Mouse (Mus musculus) liver (tissue): ENCODE measurements at regions not wholly inside any gene's neighbourhood (a gene's known extent, or its start where the extent isn't known, plus 50 kb on each side); places are given as distances from the start of the nearest gene placed in this dataset.

Experiments used
- DNase-seq: peaks from one replicate; pipeline ENCODE4 v3.0.0-alpha.2; 2020; ENCODE audit warnings: mixed read lengths

- no peak for DNase-seq
Measured at GRCm38 (mm10) chr11:112839721-112840494, 57.9 kb downstream of the Sox9 start.

GRCm38 (mm10) chr11:112840495-112840828 is 58.4 kb downstream of the Sox9 start:
- no peak for DNase-seq

- no peak for DNase-seq
Measured at GRCm38 (mm10) chr11:112844258-112844901, 62.4 kb downstream of the Sox9 start.

GRCm38 (mm10) chr11:112847146-112847545 is 65.1 kb downstream of the Sox9 start:
- DNase-seq = no peak

DNA sequence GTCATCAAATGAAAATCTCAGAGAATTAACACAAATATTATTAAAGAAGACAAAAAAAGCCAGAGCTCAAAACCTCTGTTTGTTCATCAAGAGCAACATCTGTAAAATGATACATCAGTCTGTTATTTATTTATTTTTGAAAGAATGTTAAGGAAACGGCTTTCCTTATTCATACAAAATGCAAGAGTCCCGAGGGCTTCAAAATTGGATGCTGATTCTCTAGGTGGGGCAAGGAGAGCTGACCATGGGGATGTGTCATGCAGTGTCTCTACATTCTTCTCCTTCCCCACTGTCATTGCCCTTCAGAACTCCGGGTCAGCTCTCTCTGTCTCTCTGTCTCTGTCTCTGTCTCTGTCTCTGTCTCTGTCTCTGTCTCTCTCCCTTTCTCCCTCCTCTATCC is 65.8 kb downstream of the Sox9 start:
- no peak for DNase-seq

- no peak for DNase-seq
Measured at GRCm38 (mm10) chr11:112849974-112850373, 68.0 kb downstream of the Sox9 start.

DNA sequence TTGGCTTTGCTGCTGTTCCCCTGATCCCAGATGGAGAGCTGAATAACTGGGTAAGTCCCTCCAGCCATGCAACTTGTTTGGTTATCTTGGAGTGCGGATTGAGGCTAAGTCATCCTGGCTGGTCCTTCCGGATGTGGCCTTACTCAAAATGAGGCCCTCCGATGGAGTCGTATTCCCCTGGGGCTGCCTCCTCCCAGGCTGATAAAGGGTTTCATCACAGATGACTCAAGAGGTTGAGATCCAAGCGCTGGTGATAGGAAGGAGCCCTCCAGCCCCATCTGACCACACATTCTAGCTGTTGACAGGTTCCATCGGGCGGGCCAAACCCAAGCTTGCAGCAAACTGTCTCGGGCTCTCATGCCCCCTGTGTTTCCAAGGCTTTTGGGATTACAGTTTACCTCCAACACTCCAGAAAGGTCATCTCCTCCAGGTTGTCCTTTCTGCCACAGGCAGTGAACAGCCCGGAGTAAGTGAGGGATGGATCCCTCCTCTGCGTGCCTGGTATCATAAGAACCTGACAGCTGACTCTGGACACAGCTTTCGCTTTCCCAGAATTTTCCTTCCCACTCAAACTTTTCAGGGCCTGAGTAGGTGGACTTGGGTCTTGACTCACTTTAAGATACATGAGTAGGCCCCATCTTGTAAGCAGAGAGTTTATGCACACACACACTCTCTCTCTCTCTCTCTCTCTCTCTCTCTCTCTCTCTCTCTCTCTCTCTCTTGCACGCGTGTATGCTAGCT is 68.7 kb downstream of the Sox9 start:
- no peak for DNase-seq

- no peak for DNase-seq
Measured at GRCm38 (mm10) chr11:112851321-112851720, 69.3 kb downstream of the Sox9 start.

DNA sequence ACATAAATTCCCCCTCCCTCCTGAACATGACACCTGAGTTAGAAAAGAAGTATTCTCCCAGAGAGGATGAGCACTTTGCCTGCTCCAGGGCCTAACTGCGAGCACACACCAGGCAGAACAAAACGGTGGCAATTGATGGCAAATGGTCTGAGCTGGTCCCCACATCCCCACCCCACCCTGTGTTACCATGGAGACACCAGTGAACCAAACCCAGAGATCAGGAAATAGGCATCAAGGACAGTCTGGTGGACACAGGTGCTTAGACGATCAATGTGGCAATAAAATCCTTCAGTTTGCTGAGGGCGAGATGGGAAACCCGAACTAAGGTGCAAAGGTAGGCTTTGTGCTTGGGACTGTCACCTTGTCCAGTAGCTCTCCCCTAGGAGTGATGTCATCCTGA is 74.0 kb downstream of the Sox9 start:
- no peak for DNase-seq

DNA sequence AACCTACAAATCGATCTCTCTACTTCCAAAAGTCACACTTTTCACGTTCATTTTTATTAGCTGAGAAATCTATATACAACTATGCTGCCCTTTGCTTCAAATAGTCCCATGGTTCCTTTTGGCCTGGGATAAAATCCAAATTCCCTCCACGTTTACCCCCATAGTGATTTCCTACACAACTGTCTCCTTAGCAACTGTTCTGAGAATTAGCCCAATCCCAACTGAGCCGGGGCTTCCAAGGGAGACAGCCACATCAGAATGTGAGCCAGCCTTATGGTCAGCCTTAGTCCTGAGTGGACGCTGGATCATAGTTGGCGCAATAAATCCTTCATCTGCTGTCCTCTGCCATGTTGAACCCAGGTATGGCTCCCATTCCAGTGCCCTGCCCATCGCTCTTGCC is 77.3 kb downstream of the Sox9 start:
- no peak for DNase-seq

DNA sequence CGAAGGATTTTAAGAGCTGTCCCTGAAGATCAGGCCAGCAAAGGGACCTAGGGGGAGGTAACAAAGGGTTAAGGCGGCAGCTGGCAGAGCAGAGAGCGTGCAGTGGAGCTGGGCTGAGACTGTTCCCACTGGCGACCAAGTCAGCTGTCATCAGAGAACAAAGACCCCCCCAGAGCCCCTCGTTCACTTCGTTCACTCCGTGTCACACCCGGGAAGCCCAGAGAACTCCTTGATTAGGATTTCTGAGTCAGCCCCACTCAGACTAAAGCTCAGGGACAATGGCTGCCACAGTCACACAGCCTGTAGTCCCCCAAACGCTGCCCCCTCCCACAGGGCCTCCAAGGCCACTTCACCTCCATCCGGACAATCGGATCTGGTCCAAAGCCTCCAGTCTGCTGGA is 78.8 kb downstream of the Sox9 start:
- no peak for DNase-seq

DNA sequence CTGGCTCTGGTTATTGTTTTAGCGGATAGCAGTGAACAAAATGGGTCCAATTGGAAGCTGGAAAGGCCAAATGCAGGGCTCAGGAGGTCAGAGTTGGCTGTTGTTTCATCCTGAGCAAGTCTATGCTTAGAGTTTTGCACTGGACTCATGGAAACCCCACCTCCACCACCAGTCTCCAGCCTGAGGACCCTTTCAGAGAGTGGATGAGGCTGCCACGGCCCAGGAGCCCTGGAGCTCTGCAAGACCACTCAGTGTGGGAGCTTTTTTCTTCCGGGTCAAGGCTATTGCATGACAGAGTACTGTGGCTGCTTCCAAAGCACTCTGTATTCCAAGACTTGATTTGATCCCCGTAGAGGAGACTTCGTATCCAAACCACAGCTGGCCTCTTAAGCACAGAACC is 79.2 kb downstream of the Sox9 start:
- DNase-seq = no peak

DNA sequence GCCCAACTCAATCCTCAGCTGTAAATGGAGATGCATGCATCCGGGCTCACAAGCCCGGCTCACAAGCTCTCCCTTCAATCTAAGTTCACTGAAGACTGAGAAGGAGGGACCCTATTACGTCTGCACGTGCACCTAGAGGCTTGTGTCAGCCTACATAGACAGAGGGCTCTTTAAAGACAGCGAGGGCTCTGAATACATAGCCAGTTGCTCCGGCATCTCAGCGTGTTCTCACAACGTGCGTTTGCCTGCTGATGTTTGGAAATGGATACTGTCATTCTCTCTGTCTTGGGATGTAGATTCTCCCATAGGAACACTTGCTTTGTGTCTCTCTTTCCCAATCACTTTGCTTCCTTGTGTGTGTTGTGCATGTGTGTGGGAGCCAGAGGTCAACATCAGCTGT is 83.8 kb downstream of the Sox9 start:
- no peak for DNase-seq

DNA sequence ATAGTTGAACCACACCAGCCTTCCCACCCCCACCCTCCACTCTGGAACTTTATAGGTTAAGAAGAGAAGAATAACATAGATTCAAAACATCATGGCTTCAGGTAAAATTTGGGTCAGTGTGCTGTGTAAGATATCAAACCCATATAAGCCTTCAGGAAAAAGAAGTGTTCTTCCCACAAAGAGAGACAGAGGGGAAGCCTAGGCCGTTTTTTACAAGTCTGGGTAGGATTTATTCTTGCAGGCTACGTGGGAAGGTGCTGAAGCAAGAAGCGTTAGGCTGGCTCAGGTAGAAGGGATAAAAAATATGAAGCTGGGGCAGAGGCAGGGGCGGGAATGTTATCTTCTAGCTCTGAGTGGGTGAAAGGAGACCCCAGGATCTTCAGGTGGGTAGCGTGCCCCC is 87.5 kb downstream of the Sox9 start:
- no peak for DNase-seq

- DNase-seq = no peak
Measured at GRCm38 (mm10) chr11:112870201-112871035, 88.4 kb downstream of the Sox9 start.

DNA sequence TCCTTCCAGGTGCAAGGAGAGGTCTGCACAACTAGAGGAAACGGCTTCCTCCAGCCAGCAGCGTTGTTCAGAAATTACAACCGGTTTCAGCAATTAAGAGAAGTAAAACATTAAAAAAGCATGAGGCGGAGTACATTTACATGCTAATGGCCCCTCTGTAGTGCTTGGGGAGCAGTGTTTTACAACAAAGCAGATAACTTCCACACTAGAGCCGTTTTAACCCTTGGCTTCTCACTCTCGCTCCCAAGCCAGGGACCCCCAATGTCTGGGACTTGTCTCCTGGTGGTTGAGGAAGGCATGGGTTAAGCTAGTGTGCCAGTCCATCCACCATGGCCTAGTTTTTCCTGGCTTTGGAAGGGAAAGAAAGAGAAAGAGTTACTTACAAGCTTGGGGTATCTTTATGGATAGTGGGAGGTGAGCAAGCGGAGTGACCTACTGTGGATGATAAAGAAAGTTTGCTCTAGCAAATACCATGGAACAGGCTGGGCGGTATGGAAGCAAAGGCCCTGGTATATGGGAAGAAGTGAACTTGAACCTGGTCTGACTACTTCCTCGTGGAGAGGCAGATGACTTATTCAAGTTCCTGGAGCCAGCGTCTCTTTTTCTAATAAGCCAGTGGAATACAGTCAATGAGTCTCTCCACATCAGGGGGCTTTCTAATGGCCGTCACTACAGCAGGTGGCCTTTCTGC is 90.8 kb downstream of the Sox9 start:
- no peak for DNase-seq

DNA sequence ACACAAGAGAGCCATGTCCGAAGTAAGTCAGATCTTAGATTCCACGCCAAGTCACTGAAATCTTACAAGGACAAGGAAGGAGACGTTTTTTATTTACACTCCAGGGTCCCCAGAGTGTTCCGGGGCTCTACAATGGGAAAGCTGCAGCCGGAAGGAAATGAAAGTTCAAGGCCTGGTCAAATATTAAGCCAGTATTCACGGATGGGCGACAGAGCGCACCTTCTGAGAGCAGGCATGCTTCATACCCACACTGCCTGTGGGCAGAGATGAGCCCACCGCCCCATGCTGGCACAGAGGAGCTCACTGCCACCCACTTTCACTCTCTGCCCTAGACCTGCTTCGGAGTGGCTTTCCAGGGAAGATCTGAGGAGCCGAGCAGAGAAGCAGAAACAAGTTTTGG is 92.2 kb downstream of the Sox9 start:
- no peak for DNase-seq

DNA sequence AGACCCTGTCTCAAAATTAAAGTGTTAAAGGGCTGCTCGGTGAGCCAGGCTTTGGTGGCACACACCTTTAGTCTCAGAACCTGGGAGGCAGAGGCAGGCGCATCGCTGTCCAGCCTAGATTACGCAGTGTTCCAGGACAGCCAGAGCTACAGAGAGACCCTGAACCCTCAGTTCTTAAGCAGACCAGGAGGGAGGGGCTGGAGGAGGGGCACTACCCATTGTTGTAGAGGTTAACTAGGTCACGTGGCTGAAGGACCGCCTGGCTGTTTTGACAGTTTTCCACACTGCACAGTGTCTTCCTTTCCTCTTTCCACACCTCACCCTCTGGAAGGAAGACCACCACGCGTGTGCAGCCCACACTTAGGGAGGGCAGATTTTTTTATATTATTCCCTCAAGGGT is 94.2 kb downstream of the Sox9 start:
- no peak for DNase-seq

DNA sequence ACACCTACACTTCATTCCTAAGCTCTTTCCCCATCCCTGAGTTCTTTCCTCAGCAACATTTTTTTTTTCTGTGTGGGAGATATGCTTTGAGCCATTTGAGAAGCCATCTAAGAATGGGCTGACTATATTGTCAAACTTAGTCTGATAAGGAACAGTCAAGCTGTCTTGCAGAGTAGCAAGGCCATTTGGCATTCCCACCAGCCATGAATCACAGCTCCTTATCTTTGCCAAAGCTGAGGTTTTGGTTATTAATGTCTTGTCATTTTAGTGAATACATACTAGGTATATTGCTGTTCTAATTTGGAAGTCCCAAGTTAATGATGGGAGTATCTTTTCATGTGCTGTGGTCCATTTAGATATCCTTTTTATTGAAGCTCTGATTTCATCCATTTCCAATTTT is 96.4 kb downstream of the Sox9 start:
- DNase-seq = no peak

DNA sequence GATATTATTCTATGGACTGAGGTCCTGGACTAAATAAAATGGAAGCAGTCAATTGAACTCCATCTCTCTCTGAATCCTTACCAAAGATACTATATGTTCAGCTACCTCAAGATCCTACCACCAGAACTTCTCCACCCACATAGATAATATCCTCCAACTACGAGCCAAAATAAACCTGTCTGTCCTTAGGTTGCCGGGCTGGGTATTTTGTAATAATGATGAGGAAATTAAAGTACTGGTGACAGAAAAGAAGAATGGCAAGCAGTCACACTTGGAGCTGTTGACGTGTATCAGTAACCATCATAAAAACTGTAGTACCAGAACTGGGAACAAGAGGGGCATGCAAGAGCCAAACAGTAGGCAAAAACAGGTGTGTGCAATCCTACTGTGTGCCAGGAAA is 98.7 kb downstream of the Sox9 start:
- DNase-seq = no peak

- DNase-seq = no peak
Measured at GRCm38 (mm10) chr11:112885336-112885940, 103.4 kb downstream of the Sox9 start.

DNA sequence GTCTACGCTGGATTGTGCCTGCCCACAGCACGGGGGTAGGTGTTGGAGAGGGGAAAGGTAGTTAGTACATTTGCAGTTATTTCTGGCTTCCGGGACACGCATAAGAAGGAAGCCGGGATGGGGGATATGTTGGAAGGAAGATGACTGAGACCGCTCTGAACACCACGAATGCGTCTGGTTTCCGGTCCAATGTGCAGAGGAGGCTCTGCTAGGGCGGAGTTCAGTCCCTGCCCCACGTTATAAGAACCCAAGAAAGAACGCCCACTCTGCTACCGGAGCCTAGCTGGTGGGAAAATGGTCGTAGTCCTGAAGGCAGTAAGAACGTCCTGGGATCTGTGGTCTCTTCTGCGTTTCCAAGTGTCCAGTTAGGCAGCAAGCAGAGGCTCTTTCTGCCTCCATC is 104.1 kb downstream of the Sox9 start:
- no peak for DNase-seq
